Mouse (Mus musculus): ENCODE data around the gene Ifitm2.

GRCm38 (mm10) chr7:140943356-140943755 is 12.4 kb downstream of the Ifitm2 start:
- no peak for TF ChIP-seq CTCF (IDR thresholded peaks at IDR 0.05; ENCODE audit: extremely low read depth, insufficient read depth, low read length)
- no peak for TF ChIP-seq POLR2A (IDR thresholded peaks at IDR 0.05; ENCODE audit: extremely low read depth, insufficient read depth, low read length)
